22 mouse cellular contexts compared by ENCODE assay signal in genomic region chr15:102723358-102724135, GRCm38 (mm10). TPM values are rescaled to one million over a fixed set of nuclear protein-coding genes. Genes with fewer than 3 reads are reported as not detected.
A peak's percentile ranks its signal among the peaks of the same experiment; 100 is the strongest.
DNase-seq lines count a peak whose midpoint lies in the region; ATAC-seq and TF ChIP-seq lines count a peak whose summit lies in the region.
"Had no signal": no experiment of that assay in that cellular context is flagged by ENCODE, and none has a peak within 500 bp of the region (broad histone marks: within the 10 kb centered on the region; RNA-seq: fewer than 3 reads in every experiment).

No protein-coding gene starts in this region.

- ATAC-seq in heart, embryonic 13.5 days (ENCODE audit: extremely low read depth, insufficient number of reproducible peaks, low FRiP score, low TSS enrichment) = no peak
- ATAC-seq: intestine, postnatal 0 days had no signal

- intact Hi-C loops in heart, postnatal 36 days (cut with DNase I) = loop anchor here (5.0 kb wide), 1 partner anchor 96 kb away; the partner anchor contains the start of genes Atf7 and Gm28047

- DNase-seq in heart, postnatal 36 days = no peak
- DNase-seq in 3T3-L1 (ENCODE audit: low read depth, low spot score) = peak; percentile 91
- DNase-seq in MEL (ENCODE audit: low read depth, low spot score) = no peak
- DNase-seq in urinary bladder, adult 2 months (ENCODE audit: low spot score) = no peak
- DNase-seq in B cell, adult 2 months = no peak
- DNase-seq: cerebellum, adult 8-10 months; gastrocnemius, postnatal 14 days; heart, adult 11 months; kidney, adult 9 months; layer of hippocampus, postnatal 36 days; liver, embryonic 13.5 days; thymus, adult 2 months; thymus, postnatal 36 days had no signal

- peaks cover 11% of the 10 kb centered on the region for H3K36me3 ChIP-seq in heart, embryonic 13.5 days
- H3K36me3 ChIP-seq in MEL (ENCODE audit: control insufficient read depth in 1 of 2, insufficient read depth in 2 of 2, low read length in 2 of 2) (peaks cover 0 to 7% of the 10 kb centered on the region in 2 experiments; a peak in 2 of 4 replicates), myocyte (ENCODE audit: control insufficient read depth, insufficient read depth) (no peaks in the 10 kb centered on the region)
- H3K36me3 ChIP-seq: liver, embryonic 13.5 days had no signal

- no peak for TF ChIP-seq POLR2A in MEL (IDR thresholded peaks at IDR 0.05; ENCODE audit: control insufficient read depth in 1 of 2, insufficient read depth in 1 of 2, low read depth in 1 of 2, low read length in 2 of 2, poor library complexity in 1 of 2)
- no peak for TF ChIP-seq POLR2A in myocyte (IDR thresholded peaks at IDR 0.05; ENCODE audit: insufficient read length, low read depth)

- no peak for TF ChIP-seq EP300 in MEL (IDR thresholded peaks at IDR 0.05; ENCODE audit: low read depth in 1 of 2, low read length in 2 of 2)

- H3K9me3 ChIP-seq in heart, embryonic 13.5 days = no peaks in the 10 kb centered on the region
- no peaks in the 10 kb centered on the region for H3K9me3 ChIP-seq in MEL (replicated peaks; ENCODE audit: insufficient read depth, low read length)
- H3K9me3 ChIP-seq: limb, embryonic 10.5 days; limb, embryonic 15.5 days; liver, embryonic 13.5 days; midbrain, embryonic 12.5 days; neural tube, embryonic 13.5 days had no signal

- no peak overlapping the region for H3K9ac ChIP-seq in heart, embryonic 13.5 days
- H3K9ac ChIP-seq in MEL (ENCODE audit: control insufficient read depth, low read depth, low read length, poor library complexity, severe bottlenecking) = no peak overlapping the region
- H3K9ac ChIP-seq: hindbrain, embryonic 14.5 days; limb, embryonic 15.5 days; liver, embryonic 13.5 days; midbrain, embryonic 12.5 days; neural tube, embryonic 13.5 days had no signal

- no peak overlapping the region for H3K4me2 ChIP-seq in heart, embryonic 13.5 days
- peak overlapping the region; percentile 95 for H3K4me2 ChIP-seq in myocyte (ENCODE audit: low read depth)

- no peak for TF ChIP-seq RAD21 in MEL (IDR thresholded peaks at IDR 0.05; ENCODE audit: low read depth, low read length)

- H3K4me1 ChIP-seq in heart, embryonic 13.5 days = peaks cover 24% of the 10 kb centered on the region
- peaks cover 5 to 21% of the 10 kb centered on the region in 2 experiments; a peak in 3 of 4 replicates for H3K4me1 ChIP-seq in MEL (ENCODE audit: control insufficient read depth in 1 of 2, insufficient read depth in 2 of 2, low read length in 2 of 2)

- H3K27ac ChIP-seq in heart, embryonic 13.5 days (replicated peaks) = peak overlapping the region; percentile 90; the same call in 1 of the 2 replicates
- H3K27ac ChIP-seq in MEL (ENCODE audit: control insufficient read depth, low read depth, low read length) = no peak overlapping the region
- H3K27ac ChIP-seq: hindbrain, embryonic 14.5 days; liver, embryonic 13.5 days; midbrain, embryonic 12.5 days; neural tube, embryonic 13.5 days had no signal

- H3K27me3 ChIP-seq in heart, embryonic 13.5 days (replicated peaks) = peaks cover 6% of the 10 kb centered on the region; the same call in 1 of the 2 replicates
- H3K27me3 ChIP-seq in MEL (ENCODE audit: control insufficient read depth in 1 of 2, insufficient read depth in 2 of 2, low read length in 2 of 2) (peaks cover 9 to 14% of the 10 kb centered on the region in 2 experiments), myocyte (ENCODE audit: control insufficient read depth, insufficient read depth, insufficient read length) (no peaks in the 10 kb centered on the region)
- H3K27me3 ChIP-seq: limb, embryonic 15.5 days; neural tube, embryonic 13.5 days had no signal

- no peak for TF ChIP-seq CTCF in MEL (IDR thresholded peaks at IDR 0.05 in 2 of 3, conservative IDR thresholded peaks at IDR 0.05 in 1 of 3; ENCODE audit: control insufficient read depth in 1 of 3, insufficient read depth in 1 of 3, low read depth in 2 of 3, low read length in 3 of 3, poor library complexity in 1 of 3, severe bottlenecking in 1 of 3)

- WGBS in heart, embryonic 13.5 days = 83% methylated on average over 10 of the region's 10 CpGs

- H3K79me2 ChIP-seq in MEL (ENCODE audit: control insufficient read depth, insufficient read depth, low read length, poor library complexity) (no peaks in the 10 kb centered on the region), myocyte (ENCODE audit: control insufficient read depth, insufficient read depth) (no peaks in the 10 kb centered on the region)

- H3K4me3 ChIP-seq in heart, embryonic 13.5 days = no peak overlapping the region
- H3K4me3 ChIP-seq in MEL (ENCODE audit: control insufficient read depth in 1 of 2, insufficient read depth in 1 of 2, low read depth in 2 of 2, low read length in 2 of 2) (no peak overlapping the region), myocyte (no peak overlapping the region)
- H3K4me3 ChIP-seq: limb, embryonic 10.5 days; liver, embryonic 13.5 days; megakaryocyte, embryonic 14.5 days; midbrain, embryonic 12.5 days had no signal

- H3ac ChIP-seq in myocyte (ENCODE audit: control insufficient read depth, insufficient read length) = no peak overlapping the region

TF ChIP-seq in MEL, 35 proteins besides CTCF, POLR2A, EP300 and RAD21:
- TF ChIP-seq ZNF384 (IDR thresholded peaks at IDR 0.05; ENCODE audit: low read depth, low read length) (0 out of 2 replicates have a peak, but pooled peaks have one; percentile 15), POLR2AphosphoS5 (IDR thresholded peaks at IDR 0.05; ENCODE audit: borderline replicate concordance, low read depth, low read length) (no peak)

TF ChIP-seq in myocyte, 11 proteins besides CTCF, POLR2A, EP300 and RAD21:
- no peak for TF ChIP-seq POLR2AphosphoS2 (IDR thresholded peaks at IDR 0.05; ENCODE audit: insufficient read length, low read depth)
- peak; percentile 86 for TF ChIP-seq USF1 (IDR thresholded peaks at IDR 0.05; ENCODE audit: low read depth)

RNA-seq across cellular contexts. Expression of gene Calcoco1, which starts 1.6 kb away (rescaled TPM):
- polyA plus RNA-seq in heart, embryonic 13.5 days (2015; fragmentation: Nextera tagmentation; extraction: Ambion mirVana) = 50.8 and 54.6 TPM in 2 replicates
- total RNA-seq in heart, postnatal 36 days (2021) = 100 to 1,000 TPM; 111 to 137 TPM
- 2.9 and 3.5 TPM in 2 replicates for total RNA-seq in MEL (2012; rRNA removed)
- 10 to 100 TPM in 1 of 2 experiments, not detected in 1; 19.0 TPM for polyA plus RNA-seq in MEL (2012; ENCODE audit: insufficient read depth in 1 of 2, insufficient read length in 2 of 2, low read depth in 1 of 2, low replicate concordance in 2 of 2, missing spikeins in 1 of 2)
- polyA plus RNA-seq in myocyte (2012; fragmentation: generic; extraction: Trizol) = 117 TPM
- 52.1 and 79.6 TPM in 2 replicates for polyA plus RNA-seq in urinary bladder, adult 2 months (2012; rRNA removed)

RNA-seq across cellular contexts. Expression of gene Atp5g2, which starts 51.4 kb away (rescaled TPM):
- 72.3 and 73.9 TPM in 2 replicates for polyA plus RNA-seq in heart, embryonic 13.5 days (2015; fragmentation: Nextera tagmentation; extraction: Ambion mirVana)
- total RNA-seq in heart, postnatal 36 days (2021) = 10 to 100 TPM; 42.5 to 46.1 TPM
- 513 and 583 TPM in 2 replicates for total RNA-seq in MEL (2012; rRNA removed)
- polyA plus RNA-seq in MEL (2012; ENCODE audit: insufficient read depth in 1 of 2, insufficient read length in 2 of 2, low read depth in 1 of 2, low replicate concordance in 2 of 2, missing spikeins in 1 of 2) = 10 to 100 TPM in 1 of 2 experiments, not detected in 1; 59.4 TPM
- 947 TPM for polyA plus RNA-seq in myocyte (2012; fragmentation: generic; extraction: Trizol)
- 363 and 422 TPM in 2 replicates for polyA plus RNA-seq in urinary bladder, adult 2 months (2012; rRNA removed)
